Mouse (Mus musculus): ENCODE data around the gene Actr6. TPM values are rescaled to one million over a fixed set of nuclear protein-coding genes. Genes with fewer than 3 reads are reported as not detected.

Actr6 gene
- total and polyA plus RNA-seq, 3 experiments: 11.7 to 48.4 (median 18.0) TPM

DNA sequence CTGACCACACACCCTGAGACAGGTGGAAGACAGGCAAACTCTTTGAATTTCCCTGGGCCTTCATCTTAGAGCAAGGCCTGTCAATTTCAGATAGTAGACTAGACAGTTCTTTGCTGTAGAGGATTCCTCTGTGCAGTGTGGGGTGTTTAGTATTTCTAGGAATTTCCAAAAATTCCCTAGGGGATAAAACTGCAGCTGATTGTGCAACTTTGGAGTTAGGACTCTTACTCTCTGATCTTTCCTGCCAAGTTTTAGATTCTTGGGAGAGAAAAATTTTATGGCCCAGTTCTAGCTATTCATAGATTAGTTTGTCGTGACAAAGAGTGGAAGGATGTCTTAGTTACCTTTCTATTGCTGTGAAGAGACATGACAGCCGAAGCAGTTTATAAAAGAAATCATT, 16.5 kb upstream of the Actr6 start:
- TF ChIP-seq USF1 (IDR thresholded peaks at IDR 0.05; ENCODE audit: low read depth, low read length) (no peak), ETS1 (conservative IDR thresholded peaks at IDR 0.05; ENCODE audit: low read depth, low read length) (no peak), JUN (IDR thresholded peaks at IDR 0.05; ENCODE audit: insufficient read depth, low read depth, low read length) (no peak)

GRCm38 (mm10) chr10:89747911-89748310, 15.8 kb upstream of the Actr6 start:
- DNase-seq (ENCODE audit: extremely low read depth): no peak
- Histone ChIP-seq H3K36me3 (replicated peaks in 1 of 2; ENCODE audit: control insufficient read depth in 1 of 2, insufficient read depth in 1 of 2, low read length in 1 of 2) (peaks cover 0 to 7% of the 10 kb centered on the region in 2 experiments), H3K9ac (ENCODE audit: insufficient read depth, low read depth) (no peak overlapping the region), H3K4me1 (ENCODE audit: control insufficient read depth in 1 of 2, insufficient read depth in 2 of 2) (peaks cover 4 to 28% of the 10 kb centered on the region in 2 experiments; a peak in 3 of 4 replicates), H3K79me2 (replicated peaks; ENCODE audit: control insufficient read depth, extremely low read depth, insufficient read depth, poor library complexity, severe bottlenecking) (peaks cover 25% of the 10 kb centered on the region), H3K4me3 (replicated peaks in 1 of 3; ENCODE audit: low read depth in 2 of 3, low read length in 2 of 3, poor library complexity in 1 of 3) (no peak overlapping the region), H3K9me3 (replicated peaks; ENCODE audit: low read length) (no peaks in the 10 kb centered on the region), H3K27ac (ENCODE audit: insufficient read depth, low read depth) (no peak overlapping the region), H3K4me2 (ENCODE audit: insufficient read depth, low read depth, poor library complexity, severe bottlenecking) (no peak overlapping the region), H3K27me3 (replicated peaks) (no peaks in the 10 kb centered on the region)
- TF ChIP-seq BHLHE40 (IDR thresholded peaks at IDR 0.05; ENCODE audit: low read depth, low read length) (no peak), ETS1 (conservative IDR thresholded peaks at IDR 0.05; ENCODE audit: low read depth, low read length) (no peak), EP300 (IDR thresholded peaks at IDR 0.05; ENCODE audit: low read length) (no peak), ZMIZ1 (IDR thresholded peaks at IDR 0.05; ENCODE audit: low read depth, low read length) (no peak), SIN3A (IDR thresholded peaks at IDR 0.05; ENCODE audit: low read length) (no peak), PAX5 (IDR thresholded peaks at IDR 0.05; ENCODE audit: low read length) (no peak), UBTF (IDR thresholded peaks at IDR 0.05; ENCODE audit: low read depth, low read length) (no peak), NRF1 (IDR thresholded peaks at IDR 0.05; ENCODE audit: low read depth, low read length) (no peak), TCF12 (IDR thresholded peaks at IDR 0.05; ENCODE audit: low read depth, low read length) (no peak), TBP (conservative IDR thresholded peaks at IDR 0.05; ENCODE audit: low read depth, low read length) (no peak), USF1 (IDR thresholded peaks at IDR 0.05; ENCODE audit: low read depth, low read length) (no peak), NELFE (IDR thresholded peaks at IDR 0.05; ENCODE audit: low read depth, low read length) (no peak), RCOR1 (conservative IDR thresholded peaks at IDR 0.05; ENCODE audit: low read depth, low read length) (no peak), CHD2 (IDR thresholded peaks at IDR 0.05; ENCODE audit: low read length) (no peak), JUND (conservative IDR thresholded peaks at IDR 0.05; ENCODE audit: low read depth, low read length) (no peak), ZKSCAN1 (IDR thresholded peaks at IDR 0.05; ENCODE audit: borderline replicate concordance, low read depth, low read length) (no peak), POLR2AphosphoS2 (IDR thresholded peaks at IDR 0.05; ENCODE audit: low read depth, low read length) (no peak), MYC (IDR thresholded peaks at IDR 0.05; ENCODE audit: low read depth, low read length) (no peak), CHD1 (IDR thresholded peaks at IDR 0.05; ENCODE audit: low read depth, low read length) (no peak)
- dilution Hi-C loops (cut with MboI; ENCODE audit: extremely low pct_ligation_motif_present, extremely low pct_unique_long_range_greater_than_20kb, low sequenced_read_pairs): no loop called here
- in situ Hi-C loops (cut with MboI; ENCODE audit: low pct_ligation_motif_present, low pct_unique_long_range_greater_than_20kb, low sequenced_read_pairs): no loop called here

More for the DNA sequence above, 16.5 kb upstream of the Actr6 start:
- no peak overlapping the region for H3K27ac ChIP-seq (ENCODE audit: insufficient read depth, low read depth)
- H3K79me2 ChIP-seq (replicated peaks; ENCODE audit: control insufficient read depth, extremely low read depth, insufficient read depth, poor library complexity, severe bottlenecking): peaks cover 25% of the 10 kb centered on the region
- no peaks in the 10 kb centered on the region for H3K27me3 ChIP-seq (replicated peaks)
- H3K36me3 ChIP-seq (replicated peaks in 1 of 2; ENCODE audit: control insufficient read depth in 1 of 2, insufficient read depth in 1 of 2, low read length in 1 of 2): peaks cover 0 to 7% of the 10 kb centered on the region in 2 experiments
- in situ Hi-C loops (cut with MboI; ENCODE audit: low pct_ligation_motif_present, low pct_unique_long_range_greater_than_20kb, low sequenced_read_pairs): no loop called here
- DNase-seq (ENCODE audit: extremely low read depth): no peak
- H3K4me3 ChIP-seq (replicated peaks in 1 of 3; ENCODE audit: low read depth in 2 of 3, low read length in 2 of 3, poor library complexity in 1 of 3): no peak overlapping the region
- no peak overlapping the region for H3K9ac ChIP-seq (ENCODE audit: insufficient read depth, low read depth)
- dilution Hi-C loops (cut with MboI; ENCODE audit: extremely low pct_ligation_motif_present, extremely low pct_unique_long_range_greater_than_20kb, low sequenced_read_pairs): no loop called here
- H3K9me3 ChIP-seq (replicated peaks; ENCODE audit: low read length): no peaks in the 10 kb centered on the region
- H3K4me1 ChIP-seq (ENCODE audit: control insufficient read depth in 1 of 2, insufficient read depth in 2 of 2): peaks cover 4 to 28% of the 10 kb centered on the region in 2 experiments; a peak in 3 of 4 replicates
- no peak overlapping the region for H3K4me2 ChIP-seq (ENCODE audit: insufficient read depth, low read depth, poor library complexity, severe bottlenecking)
